Mouse (Mus musculus): ENCODE results near the gene Serpinf2.

DNA sequence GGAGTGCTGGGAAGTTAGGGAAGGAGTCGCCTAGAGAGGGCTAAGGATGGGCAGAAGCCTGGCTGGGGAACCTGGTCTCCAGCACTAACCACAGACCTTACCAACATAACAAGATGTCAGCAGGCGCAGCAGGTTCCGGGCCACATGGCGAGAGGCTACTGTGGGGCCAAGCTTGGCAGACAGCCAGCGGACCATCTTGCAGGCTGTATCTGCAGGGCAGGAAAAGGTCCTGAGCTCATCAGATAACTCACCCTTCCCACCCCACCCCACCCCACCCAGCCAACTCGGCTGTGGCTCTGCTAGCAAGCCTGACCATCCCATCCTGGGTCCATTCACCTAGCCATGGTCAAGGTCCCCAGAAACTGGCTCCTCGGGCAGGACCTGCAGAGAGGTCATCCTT, 10.3 kb upstream of the Serpinf2 start:
- TF ChIP-seq POLR2A (IDR thresholded peaks at IDR 0.05; ENCODE audit: insufficient read length, low read depth) = no peak
- no peak for TF ChIP-seq MYOG (IDR thresholded peaks at IDR 0.05; ENCODE audit: control insufficient read depth in 1 of 3, insufficient read depth in 1 of 3, insufficient read length in 2 of 3, low read depth in 2 of 3)
- TF ChIP-seq TCF3 (IDR thresholded peaks at IDR 0.05; ENCODE audit: insufficient read length, low read depth) = no peak
- TF ChIP-seq CEBPB (IDR thresholded peaks at IDR 0.05; ENCODE audit: insufficient read depth, poor library complexity, severe bottlenecking) = no peak
- TF ChIP-seq MAX (IDR thresholded peaks at IDR 0.05; ENCODE audit: low read depth) = no peak
- TF ChIP-seq MYOD1 (IDR thresholded peaks at IDR 0.05; ENCODE audit: control insufficient read depth in 1 of 3, insufficient read length in 2 of 3, low read depth in 2 of 3) = no peak
- TF ChIP-seq SRF (IDR thresholded peaks at IDR 0.05; ENCODE audit: control insufficient read depth, insufficient read length, low read depth) = no peak
